Mouse (Mus musculus) olfactory bulb, adult 2 months (tissue): ENCODE measurements around the gene Midn. TPM values are rescaled to one million over a fixed set of nuclear protein-coding genes. Genes with fewer than 3 reads are reported as not detected.
A peak's percentile ranks its signal among the peaks of the same experiment; 100 is the strongest.

ENCODE experiments used
- H3K27ac ChIP-seq: fragments of 200-500 bp; 2 replicates; pipeline ENCODE4 v1.5.1; 2012; ENCODE audit warnings: low read depth, low read length; ENCODE audit not compliant: insufficient read depth
- H3K4me1 ChIP-seq: fragments of 200-500 bp; 2 replicates; pipeline ENCODE4 v1.6.1; 2012; ENCODE audit warnings: low read length; ENCODE audit not compliant: control insufficient read depth, insufficient read depth
- H3K4me3 ChIP-seq: fragments of 200-500 bp; 2 replicates; pipeline ENCODE4 v1.5.1; 2012; ENCODE audit warnings: mild to moderate bottlenecking, low read depth, low read length, moderate library complexity; ENCODE audit not compliant: insufficient read depth
- CTCF ChIP-seq: fragments of 200-500 bp; IDR thresholded peaks from 2 replicates; pipeline ENCODE4 v1.5.1; 2012; ENCODE audit warnings: low read depth, mild to moderate bottlenecking, low read length, moderate library complexity; ENCODE audit not compliant: insufficient read depth
- POLR2A ChIP-seq: fragments of 200-500 bp; IDR thresholded peaks from 2 replicates; pipeline ENCODE4 v1.6.1; 2012; ENCODE audit warnings: mild to moderate bottlenecking, low read depth, low read length, moderate library complexity; ENCODE audit not compliant: insufficient read depth
- WGBS: fragments of 180-500 bp; shearing (Covaris S2); methylation state at CpG from one replicate; pipeline ENCODE4 v1.1.7; 2018; 5-methylcytosine and 5-hydroxymethylcytosine counted together
- polyA plus RNA-seq: library from polyadenylated mRNA; stranded (reverse); fragments of >200 nt; gene quantifications from 2 replicates; pipeline ENCODE4 v1.2.4, GENCODE M21; 2012; ENCODE audit warnings: low replicate concordance; ENCODE audit not compliant: missing spikeins, insufficient read depth, insufficient read length

The Midn gene
- polyA plus RNA-seq, 1 experiment = not detected

DNA sequence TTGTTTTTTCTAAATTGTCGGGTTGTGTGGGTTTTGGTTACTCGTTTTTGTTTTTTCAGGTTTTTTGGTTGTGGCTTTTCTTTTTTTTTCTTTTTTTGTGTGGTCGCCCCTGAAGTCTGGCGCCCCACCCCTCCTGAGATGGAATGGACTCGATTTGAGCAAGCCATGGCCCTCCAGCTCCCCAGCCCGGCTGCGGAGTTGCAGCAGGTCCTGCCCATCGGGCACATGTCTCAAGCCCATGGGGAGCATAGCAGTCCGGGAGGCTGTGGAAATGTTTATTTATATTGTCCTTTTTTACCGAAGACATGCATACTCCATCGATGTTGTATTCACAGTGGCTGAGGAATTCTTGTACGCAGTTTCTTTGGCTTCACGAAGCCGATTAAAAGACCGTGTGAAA lies 23.2 kb downstream of the Midn start:
- H3K4me3 ChIP-seq = no peak overlapping the region
- WGBS = 87% methylated on average over 15 of the region's 15 CpGs
- TF ChIP-seq POLR2A (no peak), CTCF (no peak)

DNA sequence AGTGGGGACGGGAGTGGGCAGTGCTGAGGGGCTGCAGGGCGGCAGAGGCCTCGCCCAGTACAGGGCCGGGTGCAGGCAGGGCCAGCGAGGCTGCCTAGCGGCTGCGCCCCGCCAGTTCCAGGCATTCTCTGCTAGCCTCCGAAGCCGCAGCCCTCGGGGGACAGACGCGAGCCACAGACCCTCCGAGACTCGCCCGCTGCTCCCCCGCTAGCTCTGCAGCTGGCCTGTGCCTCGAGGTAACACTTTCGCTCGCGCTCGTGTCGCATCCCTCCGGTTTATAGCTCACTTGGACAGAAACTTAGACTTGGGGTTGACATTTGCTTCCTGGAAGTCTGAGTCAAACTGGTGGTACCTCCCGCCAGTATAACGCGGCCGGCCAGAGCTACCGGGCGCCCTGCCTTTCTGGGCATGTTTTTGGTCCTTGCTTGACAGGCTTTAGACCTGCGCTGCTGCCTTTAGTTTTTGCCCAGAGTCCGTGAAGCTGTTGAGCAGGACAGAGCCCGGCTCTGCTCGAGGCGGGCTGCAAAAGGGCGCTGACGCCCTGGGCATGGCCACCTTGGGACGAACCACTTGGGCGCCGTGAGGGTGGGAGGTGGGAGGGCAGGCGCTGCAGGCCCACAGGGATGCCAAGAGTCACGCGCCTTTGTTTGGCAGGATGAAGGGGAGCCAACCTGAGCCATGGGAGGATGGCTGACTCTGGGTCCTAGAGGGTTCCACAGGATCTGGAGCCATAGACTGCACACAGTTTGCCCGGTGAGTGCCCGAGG lies 23.9 kb downstream of the Midn start:
- 72% methylated on average over 45 of the region's 45 CpGs for WGBS
- Histone ChIP-seq H3K27ac (no peak overlapping the region), H3K4me3 (0 out of 2 replicates have a peak overlapping the region, but pooled peaks have one; percentile 55), H3K4me1 (peaks cover 29% of the 10 kb centered on the region)
- TF ChIP-seq CTCF = no peak
- no peak for TF ChIP-seq POLR2A

More for the DNA sequence above, 23.2 kb downstream of the Midn start:
- Histone ChIP-seq H3K27ac (no peak overlapping the region), H3K4me1 (peaks cover 29% of the 10 kb centered on the region)

DNA sequence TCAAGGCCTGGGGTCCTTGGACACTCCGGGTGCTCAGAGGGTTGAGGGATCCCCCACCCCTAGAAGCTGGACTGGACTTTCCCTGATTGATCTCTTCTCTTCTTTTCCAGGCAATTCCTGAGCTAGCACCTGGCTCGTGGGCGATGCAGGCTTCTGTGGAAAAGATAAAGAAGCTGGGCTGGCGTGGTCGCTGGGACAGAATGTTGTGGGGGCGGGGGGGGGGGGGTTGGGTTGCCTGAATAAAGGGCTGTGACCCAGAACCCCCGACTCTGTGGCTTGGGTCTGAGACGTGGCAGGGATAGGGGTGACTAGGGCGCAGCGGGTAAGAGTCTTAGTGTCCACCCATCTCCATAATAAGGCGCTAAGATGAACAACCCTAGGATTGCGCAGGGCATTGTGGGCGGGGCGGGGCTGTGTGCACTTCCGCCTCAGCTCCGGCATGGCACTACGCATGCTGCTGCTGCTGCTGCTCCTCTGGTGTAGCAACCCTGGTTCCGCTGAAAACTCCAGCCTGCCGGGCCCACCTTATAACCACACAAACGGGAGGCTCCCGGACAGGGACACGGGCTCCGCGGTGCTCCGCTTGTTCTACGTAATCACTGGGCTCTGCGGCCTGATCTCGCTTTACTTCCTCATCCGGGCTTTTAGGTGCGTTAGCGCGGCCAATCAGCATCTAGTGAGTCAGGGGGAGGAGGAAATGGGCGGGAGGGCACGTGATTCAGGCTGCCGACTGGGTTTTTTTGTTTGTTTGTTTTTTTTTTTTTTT lies 24.6 kb downstream of the Midn start, which contains the start of gene 1600002K03Rik:
Gene 1600002K03Rik (plus strand): TSS at position 418 of the 766 bp plus-strand sequence.
- 4% methylated on average over 35 of the region's 35 CpGs for WGBS

DNA sequence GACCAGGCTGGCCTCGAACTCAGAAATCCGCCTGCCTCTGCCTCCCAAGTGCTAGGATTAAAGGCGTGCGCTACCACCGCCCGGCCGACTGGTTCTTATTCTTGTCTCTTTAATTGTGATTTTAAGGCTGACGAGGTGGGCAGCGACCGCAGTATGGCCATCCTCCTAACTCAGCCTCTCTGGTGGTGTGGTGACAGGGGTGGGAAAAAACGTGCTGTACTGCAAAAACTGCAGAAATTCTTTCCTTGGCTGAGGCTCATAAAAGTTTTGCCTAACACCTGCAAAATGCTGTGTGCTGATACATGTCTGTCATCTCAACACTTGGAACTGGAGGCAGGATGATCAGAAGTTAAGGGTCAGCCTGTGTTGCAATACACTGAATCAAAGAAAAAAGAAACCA lies 25.3 kb downstream of the Midn start:
- no peak overlapping the region for H3K27ac ChIP-seq
- WGBS = 4% methylated on average over 11 of the region's 11 CpGs

More for the DNA sequence above, 24.6 kb downstream of the Midn start, which contains the start of gene 1600002K03Rik:
- TF ChIP-seq POLR2A (peak; percentile 55), CTCF (no peak)
- H3K4me1 ChIP-seq = peaks cover 29% of the 10 kb centered on the region
- H3K4me3 ChIP-seq = peak within 1 kb of the TSS; percentile 55
- H3K27ac ChIP-seq = peak within 1 kb of the TSS; percentile 44; the same call in 1 of the 2 replicates

DNA sequence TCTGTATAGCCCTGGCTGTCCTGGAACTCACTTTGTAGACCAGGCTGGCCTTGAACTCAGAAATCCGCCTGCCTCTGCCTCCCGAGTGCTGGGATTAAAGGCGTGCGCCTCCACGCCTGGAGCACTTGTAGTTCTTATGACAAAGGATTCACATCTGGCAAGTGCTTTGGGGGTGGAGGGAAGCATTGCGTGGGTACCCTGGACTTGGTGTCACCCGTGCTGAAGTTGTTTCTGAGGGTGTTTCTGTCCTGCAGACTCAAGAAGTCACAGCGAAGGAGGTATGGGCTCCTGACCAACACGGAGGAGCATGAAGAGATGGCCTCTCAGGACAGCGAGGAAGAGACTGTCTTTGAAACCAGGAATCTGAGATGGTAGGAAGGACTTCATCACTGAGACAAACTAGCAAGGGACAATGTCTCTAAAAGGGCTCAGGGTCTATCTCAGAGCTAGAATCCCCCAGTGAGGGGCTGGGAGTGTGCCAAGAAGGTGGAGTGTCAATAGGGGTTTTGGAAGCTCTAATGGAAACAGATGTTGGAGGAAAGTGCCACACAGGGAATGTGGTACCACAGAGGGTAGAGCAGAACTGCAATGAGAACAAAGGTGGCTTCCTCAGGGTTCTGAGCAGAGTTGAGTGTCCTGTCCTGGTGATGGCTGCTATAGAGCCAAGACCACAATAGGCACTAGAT lies 26.0 kb downstream of the Midn start:
- Histone ChIP-seq H3K27ac (no peak overlapping the region), H3K4me1 (peaks cover 31% of the 10 kb centered on the region), H3K4me3 (no peak overlapping the region)
- TF ChIP-seq CTCF (no peak), POLR2A (no peak)
- WGBS = 85% methylated on average over 10 of the region's 10 CpGs

More for the DNA sequence above, 25.3 kb downstream of the Midn start:
- TF ChIP-seq POLR2A (no peak), CTCF (no peak)
- Histone ChIP-seq H3K4me1 (peaks cover 29% of the 10 kb centered on the region), H3K4me3 (peak overlapping the region; percentile 55)

DNA sequence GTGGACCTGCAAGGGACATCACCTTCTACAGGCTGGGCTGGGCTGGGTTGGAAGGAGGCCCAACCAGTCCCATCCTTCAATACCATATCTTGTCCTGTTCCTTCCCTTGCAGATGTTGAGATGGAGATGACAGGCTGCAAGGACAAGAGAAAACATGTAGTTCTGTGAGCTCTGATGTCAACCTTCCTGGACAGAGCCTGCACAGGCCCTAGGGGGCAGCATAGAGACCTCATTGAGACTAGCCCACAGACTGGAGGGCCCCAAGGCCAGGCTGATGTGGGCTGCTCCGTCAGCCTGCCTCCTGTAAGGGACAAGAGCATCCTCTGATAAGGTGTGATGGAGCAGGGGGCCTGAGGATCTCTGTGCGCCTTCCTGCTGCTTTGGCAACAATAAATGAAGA lies 26.6 kb downstream of the Midn start:
- Histone ChIP-seq H3K4me3 (no peak overlapping the region), H3K4me1 (peaks cover 29% of the 10 kb centered on the region), H3K27ac (no peak overlapping the region)
- WGBS = 61% methylated on average over 2 of the region's 2 CpGs
- TF ChIP-seq CTCF (no peak), POLR2A (no peak)

DNA sequence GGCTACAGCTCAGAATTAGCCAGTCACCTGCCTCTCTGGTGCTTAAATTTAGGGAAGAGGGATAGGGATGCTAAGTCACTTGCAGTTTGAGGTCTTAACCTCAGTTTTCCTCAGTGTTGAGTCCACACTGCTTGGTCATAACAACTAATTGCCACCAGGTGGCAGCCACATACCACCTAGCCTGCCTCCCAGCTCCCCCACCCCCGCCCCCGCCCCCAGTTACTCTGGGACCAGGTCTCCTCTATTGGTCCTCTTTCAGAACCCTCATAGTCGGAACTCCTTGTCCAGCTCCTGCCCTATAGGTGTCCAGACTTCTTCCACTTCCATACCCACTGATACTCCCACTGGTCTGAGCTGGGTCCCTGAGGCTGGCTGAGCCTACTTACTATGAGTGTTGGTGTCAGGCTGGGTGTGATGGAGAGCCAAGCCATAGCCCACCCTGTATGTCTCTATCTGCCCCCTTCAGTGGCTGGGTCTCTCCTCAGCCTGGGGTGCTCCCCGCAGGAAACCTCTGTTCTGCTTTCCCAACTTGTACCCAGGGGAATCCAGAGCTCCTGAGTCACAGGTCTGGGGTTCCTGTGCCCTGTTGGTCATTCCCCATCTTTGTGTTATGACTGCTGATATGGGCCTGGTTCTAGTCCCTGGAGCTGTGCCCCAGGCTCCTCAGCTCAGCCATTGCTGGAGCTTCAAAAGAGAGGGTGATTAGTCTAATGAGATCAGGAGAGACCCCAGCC lies 27.6 kb downstream of the Midn start:
- Histone ChIP-seq H3K4me3 (no peak overlapping the region), H3K27ac (no peak overlapping the region), H3K4me1 (peaks cover 26% of the 10 kb centered on the region)
- TF ChIP-seq CTCF (no peak), POLR2A (no peak)
- 21% methylated on average over 4 of the region's 4 CpGs for WGBS

DNA sequence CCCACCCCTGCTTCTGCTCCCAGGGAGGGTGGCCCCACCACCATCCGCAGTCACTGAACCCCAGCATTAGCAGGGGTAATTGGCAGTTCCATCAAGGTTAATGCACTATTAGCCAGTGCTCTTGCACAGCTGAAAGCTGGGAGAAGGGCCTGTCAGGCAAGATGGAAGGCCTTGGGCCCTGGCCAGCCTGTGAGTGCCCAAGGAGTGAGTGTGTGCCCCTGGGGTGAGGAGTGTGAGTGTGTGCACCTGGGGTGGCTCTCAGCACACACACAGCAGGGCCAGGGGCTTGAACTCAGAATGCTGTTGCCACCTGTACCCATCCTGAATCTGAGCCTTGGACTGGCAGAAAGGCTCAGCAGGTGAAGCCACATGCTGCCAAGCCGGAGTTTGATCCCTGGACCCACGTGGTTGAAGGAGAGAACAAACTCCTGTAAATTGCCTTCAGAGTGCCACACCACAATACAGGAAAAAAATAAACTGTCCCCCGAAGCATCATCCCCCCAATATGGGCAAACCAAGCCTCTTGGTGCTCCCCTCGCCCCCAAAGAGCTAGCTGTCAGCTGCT lies 28.3 kb downstream of the Midn start:
- WGBS = 71% methylated on average over 5 of the region's 5 CpGs
- H3K4me1 ChIP-seq = peaks cover 30% of the 10 kb centered on the region
- H3K4me3 ChIP-seq = no peak overlapping the region
- H3K27ac ChIP-seq = no peak overlapping the region
- TF ChIP-seq POLR2A (no peak), CTCF (no peak)
